Comparison of ENCODE assay signal across 29 mouse cellular contexts in genomic region chr11:118180199-118180598, GRCm38 (mm10). TPM values are rescaled to one million over a fixed set of nuclear protein-coding genes. Genes with fewer than 3 reads are reported as not detected.
DNase-seq lines count a peak whose midpoint lies in the region; ATAC-seq and TF ChIP-seq lines count a peak whose summit lies in the region.
"Had no signal": no experiment of that assay in that cellular context is flagged by ENCODE, and none has a peak within 500 bp of the region (broad histone marks: within the 10 kb centered on the region; RNA-seq: fewer than 3 reads in every experiment).

No protein-coding gene starts in this region.

- no peaks in the 10 kb centered on the region for H3K9me3 ChIP-seq in heart, embryonic 15.5 days (replicated peaks)
- H3K9me3 ChIP-seq in CH12.LX (replicated peaks; ENCODE audit: low read length) = no peaks in the 10 kb centered on the region
- no peaks in the 10 kb centered on the region for H3K9me3 ChIP-seq in neural tube, embryonic 15.5 days (replicated peaks)
- no peaks in the 10 kb centered on the region for H3K9me3 ChIP-seq in kidney, embryonic 14.5 days (ENCODE audit: control insufficient read depth, low read length)
- H3K9me3 ChIP-seq: embryonic facial prominence, embryonic 13.5 days; forebrain, embryonic 10.5 days; hindbrain, embryonic 10.5 days; midbrain, embryonic 12.5 days had no signal

- no peak for TF ChIP-seq POLR2A in CH12.LX (IDR thresholded peaks at IDR 0.05; ENCODE audit: low read depth, low read length)

- H3K4me3 ChIP-seq in heart, embryonic 15.5 days = no peak overlapping the region
- no peak overlapping the region for H3K4me3 ChIP-seq in CH12.LX (replicated peaks in 1 of 3; ENCODE audit: low read depth in 2 of 3, low read length in 2 of 3, poor library complexity in 1 of 3)
- no peak overlapping the region for H3K4me3 ChIP-seq in neural tube, embryonic 15.5 days (replicated peaks)
- H3K4me3 ChIP-seq in kidney, embryonic 14.5 days (ENCODE audit: low read length) = no peak overlapping the region
- H3K4me3 ChIP-seq: embryonic facial prominence, embryonic 13.5 days; forebrain, embryonic 10.5 days; hindbrain, embryonic 10.5 days; midbrain, embryonic 12.5 days had no signal

- DNase-seq in heart, postnatal 10 days = no peak
- no peak for DNase-seq in CH12.LX (ENCODE audit: extremely low read depth)
- DNase-seq in splenic B cell, adult 2 months (ENCODE audit: low read depth, low spot score) = peak; percentile 60
- DNase-seq in adrenal gland, adult 8-10 months = no peak
- DNase-seq: adrenal gland, postnatal 36 days; cerebellum, adult 18-20 months; cerebellum, postnatal 10 days; kidney, adult 9 months; kidney, postnatal 14 days; layer of hippocampus, adult 9-11 months; liver; lung, adult 2 months; lung, postnatal 10 days; right cerebral cortex, postnatal 4 days had no signal

- in situ Hi-C loops in CH12.LX (cut with MboI; ENCODE audit: low pct_ligation_motif_present, low pct_unique_long_range_greater_than_20kb, low sequenced_read_pairs) = no loop called here

- H3K27me3 ChIP-seq in heart, embryonic 15.5 days = no peaks in the 10 kb centered on the region
- no peaks in the 10 kb centered on the region for H3K27me3 ChIP-seq in CH12.LX (replicated peaks)
- no peaks in the 10 kb centered on the region for H3K27me3 ChIP-seq in splenic B cell, adult 2 months (ENCODE audit: control insufficient read depth, insufficient read depth, low read length, poor library complexity, severe bottlenecking)
- H3K27me3 ChIP-seq in neural tube, embryonic 15.5 days (replicated peaks) = no peaks in the 10 kb centered on the region
- no peaks in the 10 kb centered on the region for H3K27me3 ChIP-seq in kidney, embryonic 14.5 days (ENCODE audit: control insufficient read depth, insufficient read depth, low read length)
- H3K27me3 ChIP-seq: embryonic facial prominence, embryonic 13.5 days; midbrain, embryonic 12.5 days; Patski had no signal

- no peaks in the 10 kb centered on the region for H3K79me2 ChIP-seq in CH12.LX (replicated peaks; ENCODE audit: control insufficient read depth, extremely low read depth, insufficient read depth, poor library complexity, severe bottlenecking)

- TF ChIP-seq RAD21 in CH12.LX (IDR thresholded peaks at IDR 0.05; ENCODE audit: low read depth, low read length) = no peak

- TF ChIP-seq CTCF in CH12.LX (conservative IDR thresholded peaks at IDR 0.05 in 1 of 2, IDR thresholded peaks at IDR 0.05 in 1 of 2; ENCODE audit: low read depth in 2 of 2, low read length in 2 of 2) = no peak

- ATAC-seq in heart, embryonic 15.5 days (replicated peaks; ENCODE audit: insufficient number of reproducible peaks, insufficient read depth, low FRiP score, low read depth) = no peak
- peak; percentile 41; the same call in 1 of the 2 replicates for ATAC-seq in megakaryocyte progenitor cell, adult 5-6 weeks (replicated peaks; ENCODE audit: poor library complexity)
- ATAC-seq in neural tube, embryonic 15.5 days (ENCODE audit: low FRiP score) = no peak
- ATAC-seq in kidney, embryonic 14.5 days (ENCODE audit: low FRiP score, low TSS enrichment) = no peak
- ATAC-seq: forebrain, embryonic 16.5 days; hindbrain, embryonic 16.5 days; intestine, postnatal 0 days; Patski had no signal

- H3K36me3 ChIP-seq in heart, embryonic 15.5 days = peaks cover 63% of the 10 kb centered on the region
- H3K36me3 ChIP-seq in CH12.LX (replicated peaks in 1 of 2; ENCODE audit: control insufficient read depth in 1 of 2, insufficient read depth in 1 of 2, low read length in 1 of 2) = peaks cover 88 to 100% of the 10 kb centered on the region in 2 experiments
- H3K36me3 ChIP-seq in splenic B cell, adult 2 months (ENCODE audit: control insufficient read depth, insufficient read depth, low read length, poor library complexity, severe bottlenecking) = peaks cover 22% of the 10 kb centered on the region
- H3K36me3 ChIP-seq in neural tube, embryonic 15.5 days = peaks cover 88% of the 10 kb centered on the region
- peaks cover 72% of the 10 kb centered on the region for H3K36me3 ChIP-seq in kidney, embryonic 14.5 days (ENCODE audit: control insufficient read depth, insufficient read depth, low read length)

- dilution Hi-C loops in CH12.LX (cut with MboI; ENCODE audit: extremely low pct_ligation_motif_present, extremely low pct_unique_long_range_greater_than_20kb, low sequenced_read_pairs) = no loop called here

- peak overlapping the region; percentile 55; the same call in 1 of the 2 replicates for H3K27ac ChIP-seq in heart, embryonic 15.5 days
- no peak overlapping the region for H3K27ac ChIP-seq in CH12.LX (ENCODE audit: insufficient read depth, low read depth)
- H3K27ac ChIP-seq in neural tube, embryonic 15.5 days (replicated peaks) = no peak overlapping the region
- no peak overlapping the region for H3K27ac ChIP-seq in kidney, embryonic 14.5 days (ENCODE audit: low read depth, low read length)
- H3K27ac ChIP-seq: embryonic facial prominence, embryonic 13.5 days; forebrain, embryonic 10.5 days; hindbrain, embryonic 10.5 days; liver, embryonic 14.5 days; macrophage; midbrain, embryonic 12.5 days had no signal

- H3K4me1 ChIP-seq in heart, embryonic 15.5 days (replicated peaks) = peaks cover 34% of the 10 kb centered on the region
- H3K4me1 ChIP-seq in CH12.LX (ENCODE audit: control insufficient read depth in 1 of 2, insufficient read depth in 2 of 2) = peaks cover 10 to 44% of the 10 kb centered on the region in 2 experiments
- H3K4me1 ChIP-seq in neural tube, embryonic 15.5 days = no peaks in the 10 kb centered on the region
- no peaks in the 10 kb centered on the region for H3K4me1 ChIP-seq in kidney, embryonic 14.5 days (ENCODE audit: control insufficient read depth, insufficient read depth, low read length)
- H3K4me1 ChIP-seq: forebrain, embryonic 10.5 days; hindbrain, embryonic 10.5 days; midbrain, embryonic 12.5 days had no signal

- no peak for TF ChIP-seq EP300 in CH12.LX (IDR thresholded peaks at IDR 0.05; ENCODE audit: low read length)

- intact Hi-C loops in heart, postnatal 10 days (cut with DNase I) = no loop called here

- H3K4me2 ChIP-seq in heart, embryonic 15.5 days = no peak overlapping the region
- no peak overlapping the region for H3K4me2 ChIP-seq in CH12.LX (ENCODE audit: insufficient read depth, low read depth, poor library complexity, severe bottlenecking)
- H3K4me2 ChIP-seq in neural tube, embryonic 15.5 days = no peak overlapping the region
- no peak overlapping the region for H3K4me2 ChIP-seq in kidney, embryonic 14.5 days (replicated peaks; ENCODE audit: low read depth, low read length)
- H3K4me2 ChIP-seq: embryonic facial prominence, embryonic 13.5 days; midbrain, embryonic 12.5 days had no signal

- no peak overlapping the region for H3K9ac ChIP-seq in heart, embryonic 15.5 days
- H3K9ac ChIP-seq in CH12.LX (ENCODE audit: insufficient read depth, low read depth) = no peak overlapping the region
- no peak overlapping the region for H3K9ac ChIP-seq in neural tube, embryonic 15.5 days (replicated peaks)
- H3K9ac ChIP-seq in kidney, embryonic 14.5 days (ENCODE audit: low read depth, low read length) = no peak overlapping the region
- H3K9ac ChIP-seq: embryonic facial prominence, embryonic 13.5 days; liver, embryonic 14.5 days; midbrain, embryonic 12.5 days had no signal

- WGBS in heart, embryonic 15.5 days = 73% methylated on average over 7 of the region's 7 CpGs
- WGBS in neural tube, embryonic 15.5 days = 89% methylated on average over 7 of the region's 7 CpGs
- WGBS in kidney, embryonic 14.5 days = 85% methylated on average over 7 of the region's 7 CpGs

TF ChIP-seq in CH12.LX, 34 proteins besides CTCF, POLR2A, EP300 and RAD21:
- TF ChIP-seq HCFC1 (IDR thresholded peaks at IDR 0.05; ENCODE audit: low read depth, low read length) (no peak), MAX (IDR thresholded peaks at IDR 0.05; ENCODE audit: low read length) (peak; percentile 45), ELF1 (IDR thresholded peaks at IDR 0.05; ENCODE audit: low read depth, low read length) (no peak), ZC3H11A (IDR thresholded peaks at IDR 0.05; ENCODE audit: low read depth, low read length) (no peak), MAZ (IDR thresholded peaks at IDR 0.05; ENCODE audit: low read depth, low read length) (no peak), TCF12 (IDR thresholded peaks at IDR 0.05; ENCODE audit: low read depth, low read length) (no peak), POLR2AphosphoS2 (IDR thresholded peaks at IDR 0.05; ENCODE audit: low read depth, low read length) (no peak), CHD2 (IDR thresholded peaks at IDR 0.05; ENCODE audit: low read length) (no peak), KAT2A (IDR thresholded peaks at IDR 0.05; ENCODE audit: insufficient replicate concordance, low read length) (no peak), MEF2A (IDR thresholded peaks at IDR 0.05; ENCODE audit: borderline replicate concordance, low read depth, low read length) (no peak), USF2 (conservative IDR thresholded peaks at IDR 0.05; ENCODE audit: low read depth, low read length) (no peak), BHLHE40 (IDR thresholded peaks at IDR 0.05; ENCODE audit: low read depth, low read length) (peak; percentile 72), ZKSCAN1 (IDR thresholded peaks at IDR 0.05; ENCODE audit: borderline replicate concordance, low read depth, low read length) (no peak), MXI1 (IDR thresholded peaks at IDR 0.05; ENCODE audit: low read depth, low read length) (no peak), E2F4 (IDR thresholded peaks at IDR 0.05; ENCODE audit: insufficient replicate concordance, low read depth, low read length) (no peak), MYC (IDR thresholded peaks at IDR 0.05; ENCODE audit: low read depth, low read length) (0 out of 2 replicates have a peak, but pooled peaks have one; percentile 10), USF1 (IDR thresholded peaks at IDR 0.05; ENCODE audit: low read depth, low read length) (no peak), UBTF (IDR thresholded peaks at IDR 0.05; ENCODE audit: low read depth, low read length) (no peak), TBP (conservative IDR thresholded peaks at IDR 0.05; ENCODE audit: low read depth, low read length) (no peak)

RNA-seq across cellular contexts. Expression of gene Dnah17, which starts 49.8 kb away (rescaled TPM):
- 0.06 and 0.15 TPM in 2 replicates for polyA plus RNA-seq in heart, embryonic 15.5 days (2015; fragmentation: Nextera tagmentation; extraction: Ambion mirVana)
- total RNA-seq in heart, postnatal 10 days (2021) = under 1 TPM; 0.12 TPM
- total RNA-seq in CH12.LX (2012; rRNA removed) = 0.08 TPM in 2 replicates
- total RNA-seq in CH12.LX (2014; rRNA removed) = 0.04 TPM in 1 of 2 replicates, not detected in the other
- 0.23 and 0.34 TPM in 2 replicates for polyA plus RNA-seq in CH12.LX (2012; ENCODE audit: insufficient read length, low read depth)
- 0.12 and 1.3 TPM in 2 replicates for total RNA-seq in megakaryocyte progenitor cell, adult 5-6 weeks (2015)
- total RNA-seq in megakaryocyte progenitor cell, adult 5-6 weeks (2017) = not detected in 2 replicates
- 0.19 and 0.28 TPM in 2 replicates for polyA plus RNA-seq in neural tube, embryonic 15.5 days (2015; fragmentation: Nextera tagmentation; extraction: Ambion mirVana)
- 0.20 and 0.23 TPM in 2 replicates for polyA plus RNA-seq in kidney, embryonic 14.5 days (2014; fragmentation: Nextera tagmentation; extraction: Ambion mirVana)
- total RNA-seq in adrenal gland, adult 8-10 months (2022) = under 1 TPM in 3 of 4 experiments, not detected in 1; 0.03 to 0.12 (median 0.03) TPM
- total RNA-seq: common myeloid progenitor, adult 5-6 weeks had no signal
